Mouse (Mus musculus) stomach, adult 2 months (tissue): ENCODE data around the gene Bcas3. TPM values are rescaled to one million over a fixed set of nuclear protein-coding genes. Genes with fewer than 3 reads are reported as not detected.

Experiments
- polyA plus RNA-seq: library from polyadenylated mRNA; depleted of rRNA; stranded (reverse); fragments of >200 nt; gene quantifications from 2 replicates; pipeline ENCODE4 v1.2.3, GENCODE M21; 2012; rRNA removed

The Bcas3 gene
- 18.7 and 21.2 TPM in 2 replicates for polyA plus RNA-seq

DNA sequence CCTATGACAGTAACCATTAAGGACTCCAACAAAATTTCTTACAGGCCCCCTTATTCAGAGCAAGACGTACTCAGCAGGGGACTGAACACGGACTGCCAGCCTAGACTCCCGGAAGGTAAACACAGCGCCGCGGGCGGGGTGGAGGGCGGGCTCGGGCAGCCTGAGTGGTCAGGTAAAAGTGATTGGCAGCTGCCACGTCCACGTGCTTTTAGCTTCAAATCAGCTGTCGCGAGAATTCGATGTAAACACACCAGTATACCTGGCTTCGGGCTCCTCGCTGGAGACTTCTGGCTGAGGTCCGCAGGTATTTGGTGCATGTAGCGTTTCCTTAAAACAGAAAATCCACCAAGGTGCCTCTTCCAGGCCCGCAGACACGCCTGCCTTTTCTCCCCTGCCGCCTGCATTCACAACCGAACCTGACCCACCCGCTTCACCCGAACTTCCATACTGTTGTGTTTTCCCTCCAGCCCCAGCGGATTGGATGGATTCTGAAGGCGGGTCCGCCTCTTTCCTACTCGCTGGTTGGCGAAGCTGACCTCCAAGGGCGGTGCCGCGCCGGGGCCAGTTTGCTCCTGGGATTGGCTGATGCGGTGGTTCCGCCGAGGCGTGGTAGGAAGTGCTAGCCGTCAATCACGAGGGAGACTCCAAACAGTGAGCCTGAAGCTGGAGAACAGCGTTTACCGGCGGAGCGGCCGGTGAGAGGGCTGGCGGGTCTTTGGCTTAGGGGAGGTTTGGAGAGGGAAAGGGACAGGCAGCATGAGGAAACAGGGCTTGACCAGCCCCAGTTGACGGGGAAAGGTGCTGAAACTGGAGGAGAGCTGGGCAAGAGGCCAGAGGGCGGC is at the start of gene Bcas3:
Bcas3 (plus strand) TSS at position 629 of the 842 bp plus-strand sequence.

DNA sequence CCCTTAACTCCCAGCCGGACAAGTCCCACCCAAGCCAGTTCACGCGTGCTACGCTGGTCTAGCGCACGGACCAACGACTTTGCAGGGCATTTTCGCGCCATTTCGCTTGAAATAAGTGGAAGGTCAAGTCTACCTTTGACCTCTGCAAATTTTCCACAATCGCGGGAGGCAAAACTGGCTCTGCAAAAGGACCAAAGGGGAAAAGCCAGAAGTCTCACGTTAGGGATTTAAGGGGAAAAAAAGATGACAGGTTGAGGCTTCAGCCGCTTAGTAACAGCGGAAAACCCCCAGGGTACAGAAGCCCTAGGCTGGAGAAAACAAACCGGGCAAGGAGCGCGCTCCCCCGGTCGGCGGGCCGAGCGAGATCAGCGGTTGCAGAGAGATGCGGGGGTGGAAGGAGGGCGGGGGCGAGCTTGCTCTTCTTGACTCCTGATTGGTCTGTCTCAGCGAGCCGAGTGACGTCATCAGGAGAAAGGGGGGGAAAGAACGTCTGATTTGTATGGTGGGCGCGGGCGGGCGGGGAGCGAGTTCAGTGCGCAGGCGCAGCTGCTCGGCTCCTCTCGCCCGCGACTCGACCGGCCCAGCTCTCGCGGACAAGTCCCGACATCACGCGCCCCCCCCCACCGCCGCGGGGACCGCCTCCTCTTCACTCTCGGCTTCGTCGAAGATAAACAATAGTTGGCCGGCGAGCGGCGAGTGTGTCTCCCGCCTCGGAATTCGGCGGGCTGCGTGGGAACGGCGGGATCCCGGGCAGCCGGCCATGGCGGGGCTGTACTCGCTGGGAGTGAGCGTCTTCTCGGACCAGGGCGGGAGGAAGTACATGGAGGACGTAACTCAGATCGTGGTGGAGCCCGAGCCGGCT is 42.0 kb upstream of the Bcas3 start, which contains the start of gene Ppm1d:
Ppm1d (plus strand) TSS at position 532 of the 862 bp plus-strand sequence.

DNA sequence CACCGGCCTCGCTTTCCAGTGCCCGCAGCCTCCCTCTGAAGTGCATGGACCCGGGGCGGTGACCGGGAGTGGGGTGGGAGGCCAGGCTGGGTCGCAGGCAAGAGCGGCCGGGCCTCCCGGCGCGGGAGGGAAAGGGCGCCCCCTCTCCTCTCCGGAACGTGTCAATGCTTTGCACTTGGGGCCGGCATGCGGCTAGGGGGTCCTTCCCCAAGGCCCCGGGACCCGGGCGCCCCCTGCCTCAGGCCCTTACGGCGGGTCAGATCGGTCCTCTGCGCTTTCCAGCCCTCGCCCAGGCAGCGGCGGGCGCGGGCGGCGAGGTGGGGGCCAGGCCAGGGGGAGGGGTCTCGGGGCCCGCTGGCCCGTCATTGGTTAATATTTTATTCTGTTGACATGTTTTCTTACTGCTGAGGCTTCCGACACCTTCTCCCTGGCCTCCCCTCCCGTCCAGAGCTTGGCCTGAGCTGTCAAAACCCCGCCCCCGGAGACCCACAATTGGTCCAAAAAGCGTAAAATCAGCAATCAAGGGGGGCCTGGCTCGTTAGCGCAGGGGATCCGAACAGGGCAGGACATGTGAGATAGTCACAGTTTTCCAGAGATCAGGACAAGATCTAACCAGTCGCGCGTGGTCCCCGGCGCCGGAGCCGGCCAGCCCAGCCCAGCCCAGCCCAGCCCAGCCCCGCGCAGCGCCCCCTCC is 479.4 kb downstream of the Bcas3 start, which contains the start of gene Tbx2:
Tbx2 (plus strand) TSS at position 321 of the 694 bp plus-strand sequence.

DNA sequence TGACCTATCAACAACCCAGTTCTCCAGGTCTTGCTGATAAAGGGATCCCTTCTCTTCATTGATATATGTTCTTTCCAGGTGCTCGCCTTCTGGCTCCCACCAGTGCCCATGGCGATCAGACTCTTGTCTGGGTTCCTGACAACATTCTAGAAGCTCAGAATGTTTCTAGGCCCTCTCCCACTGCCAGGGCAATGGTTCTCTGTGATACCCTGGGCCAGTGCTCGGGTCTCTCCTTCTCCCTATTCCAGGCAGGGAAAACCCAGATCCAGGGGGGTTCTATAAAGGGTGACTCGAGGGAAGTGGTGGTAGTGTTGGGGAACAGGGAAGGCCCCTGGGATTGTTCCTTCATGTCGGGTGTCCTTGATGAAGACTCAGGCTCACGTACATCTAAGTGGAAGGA is 497.3 kb downstream of the Bcas3 start, which contains the start of gene Gm11444:
Gm11444 (minus strand) TSS at position 101 of the 400 bp plus-strand sequence.

Other genes with a start within 250 kb of the Bcas3 start
- gene Usp32, start 213.0 kb upstream of the Bcas3 start, polyA plus RNA-seq, result 0.90 and 0.96 TPM in 2 replicates
- gene 1700125H20Rik, start 182.8 kb upstream of the Bcas3 start, polyA plus RNA-seq, result not detected in 2 replicates
- 3.7 and 3.9 TPM in 2 replicates for gene Appbp2, start 118.0 kb upstream of the Bcas3 start, polyA plus RNA-seq
- 1.6 and 2.7 TPM in 2 replicates for gene Ppm1d, start 41.9 kb upstream of the Bcas3 start, polyA plus RNA-seq